Mouse (Mus musculus): ENCODE data around the gene Rock2. TPM values are rescaled to one million over a fixed set of nuclear protein-coding genes. Genes with fewer than 3 reads are reported as not detected.

The Rock2 gene
- polyA plus RNA-seq, 1 experiment from 2014 or later, result 19.6 TPM

DNA sequence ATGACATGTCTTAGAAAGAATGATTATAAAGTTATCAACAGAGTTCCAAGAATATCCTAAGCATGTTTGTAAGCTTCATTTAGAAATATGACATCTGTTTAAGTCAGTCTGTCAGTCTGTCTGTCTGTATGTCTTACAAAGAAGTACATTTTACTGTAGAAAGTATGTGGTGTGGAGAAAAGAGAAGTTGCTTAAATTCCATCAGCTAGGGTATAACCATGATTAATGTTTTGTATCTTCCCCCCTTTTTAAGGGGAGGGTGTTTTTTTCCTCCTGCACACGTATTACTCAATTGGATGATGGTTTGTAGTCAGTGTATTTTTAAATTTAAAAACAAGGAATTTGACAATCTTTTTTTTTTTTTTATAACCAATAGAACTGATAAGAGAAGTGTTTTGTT lies 39.7 kb downstream of the Rock2 start:
- H3K27ac ChIP-seq, result no peak overlapping the region
- no peaks in the 10 kb centered on the region for H3K27me3 ChIP-seq (ENCODE audit: insufficient read depth, poor library complexity, severe bottlenecking)
- DNase-seq (ENCODE audit: low spot score), result no peak
- H3K4me3 ChIP-seq, result no peak overlapping the region
- whole genome bisulfite sequencing, result 78% methylated on average over 1 of the region's 1 CpGs
- no peaks in the 10 kb centered on the region for H3K9me3 ChIP-seq
- peaks cover 47% of the 10 kb centered on the region for H3K36me3 ChIP-seq
- no peaks in the 10 kb centered on the region for H3K4me1 ChIP-seq

DNA sequence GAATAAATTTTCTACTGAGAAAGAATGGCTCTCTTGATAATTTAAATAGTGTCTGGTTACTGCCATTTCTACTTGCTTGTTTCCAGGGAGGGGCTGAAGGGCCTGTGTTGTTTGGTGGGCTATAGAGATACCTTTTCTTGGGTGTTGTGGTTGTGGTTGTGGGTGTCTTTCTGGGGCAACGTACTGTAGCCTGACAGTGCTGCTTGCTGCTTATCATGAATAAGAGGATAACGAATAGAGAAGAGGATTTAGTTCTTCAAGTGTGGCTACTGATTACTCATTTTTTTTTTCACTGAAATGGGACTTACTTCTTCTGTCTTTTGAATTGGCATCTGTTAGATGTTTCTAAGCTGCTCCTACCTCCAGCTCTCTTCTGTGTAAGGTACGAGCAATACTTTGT lies 47.3 kb downstream of the Rock2 start:
- H3K27me3 ChIP-seq (ENCODE audit: insufficient read depth, poor library complexity, severe bottlenecking), result no peaks in the 10 kb centered on the region
- WGBS, result 83% methylated on average over 3 of the region's 3 CpGs
- no peaks in the 10 kb centered on the region for H3K9me3 ChIP-seq
- H3K27ac ChIP-seq, result no peak overlapping the region
- H3K36me3 ChIP-seq, result peaks cover 35% of the 10 kb centered on the region
- DNase-seq (ENCODE audit: low spot score), result no peak
- no peaks in the 10 kb centered on the region for H3K4me1 ChIP-seq
- no peak overlapping the region for H3K4me3 ChIP-seq

DNA sequence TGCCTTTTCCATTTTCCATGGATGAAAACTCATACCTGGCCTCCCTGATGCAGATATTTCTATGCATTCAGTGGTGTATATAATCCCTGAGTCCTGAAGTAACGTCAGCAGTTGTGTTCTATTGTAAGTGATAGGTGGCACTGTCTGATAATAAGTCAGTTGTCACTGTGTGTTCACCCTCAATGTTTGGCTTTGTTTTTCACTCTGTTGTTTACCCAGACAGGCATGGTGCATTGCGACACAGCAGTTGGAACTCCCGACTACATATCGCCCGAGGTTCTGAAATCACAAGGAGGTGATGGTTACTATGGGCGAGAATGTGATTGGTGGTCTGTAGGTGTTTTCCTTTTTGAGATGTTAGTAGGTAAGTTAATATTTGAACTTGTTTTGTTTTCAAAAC lies 53.5 kb downstream of the Rock2 start:
- no peak for DNase-seq (ENCODE audit: low spot score)
- Histone ChIP-seq H3K4me3 (no peak overlapping the region), H3K4me1 (no peaks in the 10 kb centered on the region), H3K9me3 (no peaks in the 10 kb centered on the region), H3K36me3 (peaks cover 43% of the 10 kb centered on the region), H3K27ac (no peak overlapping the region), H3K27me3 (ENCODE audit: insufficient read depth, poor library complexity, severe bottlenecking) (no peaks in the 10 kb centered on the region)
- WGBS, result 94% methylated on average over 6 of the region's 6 CpGs

- no peak for DNase-seq (ENCODE audit: low spot score)
- no peaks in the 10 kb centered on the region for H3K4me1 ChIP-seq
- no peaks in the 10 kb centered on the region for H3K9me3 ChIP-seq
- H3K27me3 ChIP-seq (ENCODE audit: insufficient read depth, poor library complexity, severe bottlenecking), result no peaks in the 10 kb centered on the region
- H3K36me3 ChIP-seq, result peaks cover 75% of the 10 kb centered on the region
- WGBS, result 55% methylated on average over 1 of the region's 1 CpGs
- H3K27ac ChIP-seq, result no peak overlapping the region
- H3K4me3 ChIP-seq, result no peak overlapping the region
Observed at GRCm38 (mm10) chr12:16958851-16959250, 64.2 kb downstream of the Rock2 start.

GRCm38 (mm10) chr12:16963354-16963753 lies 68.7 kb downstream of the Rock2 start:
- 82% methylated on average over 2 of the region's 2 CpGs for WGBS
- H3K4me3 ChIP-seq, result no peak overlapping the region
- H3K9me3 ChIP-seq, result no peaks in the 10 kb centered on the region
- peaks cover 71% of the 10 kb centered on the region for H3K36me3 ChIP-seq
- no peak overlapping the region for H3K27ac ChIP-seq
- H3K27me3 ChIP-seq (ENCODE audit: insufficient read depth, poor library complexity, severe bottlenecking), result no peaks in the 10 kb centered on the region
- no peaks in the 10 kb centered on the region for H3K4me1 ChIP-seq
- DNase-seq (ENCODE audit: low spot score), result no peak

GRCm38 (mm10) chr12:16966811-16967210 lies 72.1 kb downstream of the Rock2 start:
- WGBS, result 96% methylated on average over 2 of the region's 2 CpGs
- Histone ChIP-seq H3K36me3 (peaks cover 70% of the 10 kb centered on the region), H3K27ac (no peak overlapping the region), H3K4me1 (no peaks in the 10 kb centered on the region), H3K9me3 (no peaks in the 10 kb centered on the region), H3K27me3 (ENCODE audit: insufficient read depth, poor library complexity, severe bottlenecking) (no peaks in the 10 kb centered on the region), H3K4me3 (no peak overlapping the region)
- DNase-seq (ENCODE audit: low spot score), result no peak

- DNase-seq (ENCODE audit: low spot score), result no peak
- H3K9me3 ChIP-seq, result no peaks in the 10 kb centered on the region
- no peak overlapping the region for H3K27ac ChIP-seq
- peaks cover 93% of the 10 kb centered on the region for H3K36me3 ChIP-seq
- H3K4me1 ChIP-seq, result no peaks in the 10 kb centered on the region
- no peak overlapping the region for H3K4me3 ChIP-seq
- no peaks in the 10 kb centered on the region for H3K27me3 ChIP-seq (ENCODE audit: insufficient read depth, poor library complexity, severe bottlenecking)
Observed at GRCm38 (mm10) chr12:16977120-16977519, 82.4 kb downstream of the Rock2 start.

GRCm38 (mm10) chr12:16985778-16986177 lies 91.1 kb downstream of the Rock2 start:
- no peak overlapping the region for H3K4me3 ChIP-seq
- DNase-seq (ENCODE audit: low spot score), result no peak
- H3K27me3 ChIP-seq (ENCODE audit: insufficient read depth, poor library complexity, severe bottlenecking), result no peaks in the 10 kb centered on the region
- peaks cover 52% of the 10 kb centered on the region for H3K36me3 ChIP-seq
- WGBS, result 87% methylated on average over 1 of the region's 1 CpGs
- no peaks in the 10 kb centered on the region for H3K4me1 ChIP-seq
- H3K27ac ChIP-seq, result no peak overlapping the region
- no peaks in the 10 kb centered on the region for H3K9me3 ChIP-seq

DNA sequence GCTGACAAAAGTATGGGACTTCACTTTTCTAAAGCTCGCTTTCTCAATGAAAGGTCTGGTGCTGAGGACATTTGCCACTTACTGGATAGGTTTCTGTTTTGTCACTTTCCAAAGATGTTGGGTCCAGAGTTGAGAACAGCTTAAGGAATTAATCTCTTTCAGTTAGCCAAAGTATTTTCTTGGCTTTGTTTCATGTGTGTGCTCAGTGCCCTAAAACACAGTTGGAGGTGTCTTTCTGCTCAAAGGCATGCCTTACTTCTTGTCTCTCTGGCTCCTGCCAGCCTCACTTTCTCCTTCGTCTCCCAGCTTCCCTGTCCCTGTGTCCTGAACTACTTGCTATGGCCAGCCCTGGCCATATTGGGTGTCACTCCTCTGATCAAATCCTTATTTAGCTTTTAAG lies 96.7 kb downstream of the Rock2 start:
- Histone ChIP-seq H3K9me3 (no peaks in the 10 kb centered on the region), H3K4me3 (no peak overlapping the region), H3K36me3 (peaks cover 26% of the 10 kb centered on the region; the same call in 1 of the 2 replicates), H3K4me1 (peaks cover 8% of the 10 kb centered on the region; the same call in 1 of the 2 replicates), H3K27me3 (ENCODE audit: insufficient read depth, poor library complexity, severe bottlenecking) (no peaks in the 10 kb centered on the region), H3K27ac (no peak overlapping the region)
- no peak for DNase-seq (ENCODE audit: low spot score)
- 83% methylated on average over 2 of the region's 2 CpGs for WGBS

GRCm38 (mm10) chr12:16992355-16992754 lies 97.7 kb downstream of the Rock2 start:
- Histone ChIP-seq H3K27ac (no peak overlapping the region), H3K4me3 (no peak overlapping the region), H3K36me3 (peaks cover 24% of the 10 kb centered on the region; the same call in 1 of the 2 replicates), H3K27me3 (ENCODE audit: insufficient read depth, poor library complexity, severe bottlenecking) (peaks cover 6% of the 10 kb centered on the region), H3K4me1 (peaks cover 8% of the 10 kb centered on the region; the same call in 1 of the 2 replicates), H3K9me3 (no peaks in the 10 kb centered on the region)
- no peak for DNase-seq (ENCODE audit: low spot score)
- WGBS, result 86% methylated on average over 2 of the region's 2 CpGs

GRCm38 (mm10) chr12:16994291-16994690 lies 99.6 kb downstream of the Rock2 start:
- Histone ChIP-seq H3K36me3 (peaks cover 17% of the 10 kb centered on the region; the same call in 1 of the 2 replicates), H3K9me3 (no peaks in the 10 kb centered on the region), H3K4me3 (no peak overlapping the region), H3K27ac (no peak overlapping the region), H3K27me3 (ENCODE audit: insufficient read depth, poor library complexity, severe bottlenecking) (peaks cover 22% of the 10 kb centered on the region), H3K4me1 (peaks cover 16% of the 10 kb centered on the region)
- DNase-seq (ENCODE audit: low spot score), result no peak
- 95% methylated on average over 2 of the region's 2 CpGs for WGBS

DNA sequence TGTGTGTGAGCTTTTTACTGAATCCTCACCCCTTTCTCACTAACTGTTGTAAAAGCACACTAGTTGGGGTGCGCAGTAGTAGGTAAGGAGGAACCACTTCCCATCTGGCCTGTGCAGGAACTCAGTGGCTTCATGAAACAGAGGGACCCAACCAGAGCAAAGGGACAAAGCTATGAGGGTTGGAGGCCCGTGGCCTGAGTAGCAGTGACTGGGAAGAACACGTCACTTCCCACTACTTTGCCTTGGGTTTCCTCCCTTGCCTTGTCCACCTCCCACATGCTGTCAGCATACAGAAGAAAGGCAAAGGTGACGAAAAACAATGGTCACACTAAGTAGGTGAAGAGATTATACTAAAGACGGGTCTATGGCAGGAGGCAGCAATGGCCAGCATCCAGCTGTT lies 101.6 kb downstream of the Rock2 start:
- Histone ChIP-seq H3K4me3 (no peak overlapping the region), H3K36me3 (peaks cover 11% of the 10 kb centered on the region; the same call in 1 of the 2 replicates), H3K27ac (no peak overlapping the region), H3K27me3 (ENCODE audit: insufficient read depth, poor library complexity, severe bottlenecking) (peaks cover 30% of the 10 kb centered on the region), H3K9me3 (no peaks in the 10 kb centered on the region), H3K4me1 (peaks cover 27% of the 10 kb centered on the region)
- no peak for DNase-seq (ENCODE audit: low spot score)
- WGBS, result 74% methylated on average over 5 of the region's 5 CpGs

DNA sequence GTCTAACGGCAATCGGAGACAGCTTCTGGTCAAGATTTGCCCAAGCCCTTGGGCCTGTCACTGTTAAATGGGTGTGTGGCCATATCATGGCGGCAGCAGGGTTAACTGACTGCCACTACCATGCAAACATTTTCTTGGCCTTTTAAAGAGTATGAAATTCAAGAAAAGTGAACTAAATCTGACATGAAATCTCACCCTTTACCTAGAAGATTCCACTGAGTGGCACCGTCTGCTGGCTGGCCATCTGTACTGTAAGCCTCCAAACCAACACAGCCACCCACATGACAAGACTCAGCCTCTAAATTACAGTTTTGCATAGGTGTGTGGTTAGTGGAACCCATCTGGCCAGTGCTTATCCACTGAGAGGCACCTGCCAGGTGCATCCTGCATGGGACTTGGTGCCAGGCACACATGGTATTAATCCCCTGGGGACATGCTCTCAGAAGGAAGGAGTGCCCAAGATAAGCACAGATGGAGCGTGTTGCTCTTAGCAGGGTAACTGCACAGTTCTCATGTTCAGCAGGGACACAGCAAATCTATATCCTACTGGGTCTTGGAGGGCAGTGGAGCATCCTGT lies 102.3 kb downstream of the Rock2 start:
- peaks cover 7% of the 10 kb centered on the region; the same call in 1 of the 2 replicates for H3K36me3 ChIP-seq
- 90% methylated on average over 5 of the region's 5 CpGs for WGBS
- H3K27me3 ChIP-seq (ENCODE audit: insufficient read depth, poor library complexity, severe bottlenecking), result peaks cover 36% of the 10 kb centered on the region
- no peaks in the 10 kb centered on the region for H3K9me3 ChIP-seq
- no peak for DNase-seq (ENCODE audit: low spot score)
- H3K27ac ChIP-seq, result no peak overlapping the region
- H3K4me3 ChIP-seq, result no peak overlapping the region
- peaks cover 27% of the 10 kb centered on the region for H3K4me1 ChIP-seq

DNA sequence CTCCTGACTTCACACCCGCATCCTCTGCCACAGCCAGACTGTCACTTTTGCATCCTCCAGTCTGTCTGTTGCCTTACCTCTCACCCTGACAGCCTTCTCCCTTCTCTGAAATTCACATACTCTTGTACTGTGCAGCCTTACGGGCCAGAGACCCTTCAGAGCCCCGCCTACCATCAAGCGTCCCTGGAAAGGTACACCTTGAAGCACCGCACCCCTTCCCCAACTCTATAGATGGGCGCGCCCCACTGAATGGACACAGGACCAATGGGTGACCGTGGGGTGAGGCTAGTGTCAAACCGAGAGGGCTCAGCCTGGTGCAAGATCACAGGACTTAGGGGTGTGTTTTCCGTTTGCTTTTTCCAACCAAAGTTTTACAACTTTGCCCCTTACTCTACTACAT lies 104.5 kb downstream of the Rock2 start:
- Histone ChIP-seq H3K4me3 (peak overlapping the region; percentile 75), H3K4me1 (peaks cover 27% of the 10 kb centered on the region), H3K36me3 (peaks cover 6% of the 10 kb centered on the region; the same call in 1 of the 2 replicates), H3K9me3 (no peaks in the 10 kb centered on the region), H3K27me3 (ENCODE audit: insufficient read depth, poor library complexity, severe bottlenecking) (peaks cover 37% of the 10 kb centered on the region), H3K27ac (peak overlapping the region; percentile 76; the same call in 1 of the 2 replicates)
- DNase-seq (ENCODE audit: low spot score), result peak; percentile 77
- 7% methylated on average over 10 of the region's 10 CpGs for WGBS
